ENCODE assay signal across 8 mouse cellular contexts in genomic region chr10:67287877-67288276, GRCm38 (mm10). TPM values are rescaled to one million over a fixed set of nuclear protein-coding genes. Genes with fewer than 3 reads are reported as not detected.
DNase-seq lines count a peak whose midpoint lies in the region; ATAC-seq lines count a peak whose summit lies in the region.

No protein-coding gene starts in this region.

- H3K9ac ChIP-seq in limb, embryonic 15.5 days = no peak overlapping the region

- H3K4me2 ChIP-seq in limb, embryonic 15.5 days = no peak overlapping the region

- H3K4me3 ChIP-seq in limb, embryonic 15.5 days = no peak overlapping the region

- no peak for ATAC-seq in cerebellum, adult (ENCODE audit: insufficient number of reproducible peaks, low FRiP score, low TSS enrichment)
- ATAC-seq in limb, embryonic 15.5 days (ENCODE audit: insufficient number of reproducible peaks, low FRiP score, low TSS enrichment, low read depth) = peak; percentile 68; the same call in 1 of the 2 replicates

- peak; percentile 16 for DNase-seq in cerebellum, adult 11 months
- DNase-seq in ZHBTc4 (ENCODE audit: low read depth, low spot score) = peak; percentile 62
- DNase-seq in frontal cortex, postnatal 10 days (ENCODE audit: low spot score in 2 of 2) = peak; percentile 71 to 75
- peak; percentile 91 to 94 for DNase-seq in kidney, adult 8-10 months
- DNase-seq in testis, postnatal 10 days (ENCODE audit: low spot score) = peak; percentile 57
- no peak for DNase-seq in thymus, postnatal 4 days

- peak overlapping the region; percentile 51; the same call in 1 of the 2 replicates for H3K27ac ChIP-seq in limb, embryonic 15.5 days

- no peaks in the 10 kb centered on the region for H3K9me3 ChIP-seq in limb, embryonic 15.5 days

- no peaks in the 10 kb centered on the region for H3K36me3 ChIP-seq in limb, embryonic 15.5 days

- 49% methylated on average over 3 of the region's 3 CpGs for WGBS in limb, embryonic 15.5 days

- peaks cover 15% of the 10 kb centered on the region for H3K4me1 ChIP-seq in limb, embryonic 15.5 days

- no peaks in the 10 kb centered on the region for H3K27me3 ChIP-seq in limb, embryonic 15.5 days

RNA-seq across cellular contexts. Expression of gene Nrbf2, which starts 2.8 kb away (rescaled TPM):
- polyA plus RNA-seq in limb, embryonic 15.5 days (2015; fragmentation: Nextera tagmentation; extraction: Ambion mirVana) = 37.9 and 40.2 TPM in 2 replicates
